Mouse (Mus musculus) ovary, postnatal 10 days (tissue): ENCODE measurements around the gene Sri.

Experiments used
- DNase-seq: peaks from one replicate; pipeline ENCODE4 v3.0.0; 2022; ENCODE audit warnings: low spot score

The Sri gene

GRCm38 (mm10) chr5:8112246-8112645 is 66.4 kb downstream of the Sri start:
- no peak for DNase-seq

DNA sequence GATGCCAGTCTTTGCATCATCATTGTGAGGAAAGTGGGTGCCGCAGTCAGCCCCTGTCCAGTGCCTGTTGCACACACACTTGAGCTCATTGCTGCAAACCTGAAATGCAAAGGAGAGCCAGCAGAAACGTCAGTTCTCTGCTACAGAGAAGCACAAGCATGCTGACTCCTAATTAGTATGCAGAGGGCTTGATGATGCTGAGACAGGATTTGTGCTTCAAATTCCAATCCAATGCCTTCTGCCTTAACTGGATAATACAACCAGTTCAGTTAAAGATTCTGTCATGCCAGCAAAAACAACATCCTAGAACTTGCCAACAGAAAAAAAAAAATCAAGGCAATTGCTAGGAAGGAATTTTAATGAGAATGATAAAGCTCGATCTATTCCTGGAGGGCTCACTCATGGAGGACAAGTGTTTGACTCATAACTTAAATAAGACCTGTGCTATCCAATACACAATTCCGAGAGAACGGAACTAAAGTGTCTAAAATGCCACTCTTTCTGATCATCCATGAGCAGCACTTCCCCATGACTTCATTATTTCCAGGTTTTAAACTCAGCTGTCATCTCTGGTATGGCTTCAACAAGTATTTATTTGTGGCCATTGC is 70.8 kb downstream of the Sri start:
- no peak for DNase-seq
